Mouse (Mus musculus) C2C12 (cell line): ENCODE results near the gene Trim5.

ENCODE experiments used
- CEBPB ChIP-seq: IDR thresholded peaks from one replicate; pipeline ENCODE4 v1.6.1; 2011; ENCODE audit warnings: low read depth, mild to moderate bottlenecking, control low read depth, moderate library complexity
- CTCF ChIP-seq: IDR thresholded peaks from one replicate; pipeline ENCODE4 v1.5.1; 2011; ENCODE audit not compliant: control insufficient read depth, insufficient read depth, insufficient read length
- FOSL1 ChIP-seq: IDR thresholded peaks from one replicate; pipeline ENCODE4 v1.8.0; 2011; ENCODE audit warnings: mild to moderate bottlenecking, low read length; ENCODE audit not compliant: poor library complexity, insufficient read depth, severe bottlenecking
- MAX ChIP-seq: IDR thresholded peaks from one replicate; pipeline ENCODE4 v1.6.1; 2011; ENCODE audit warnings: mild to moderate bottlenecking, control low read depth
- MYOD1 ChIP-seq: IDR thresholded peaks from one replicate; pipeline ENCODE4 v1.6.1; 2011; ENCODE audit warnings: low read depth; ENCODE audit not compliant: control insufficient read depth, insufficient read length
- MYOG ChIP-seq: IDR thresholded peaks from one replicate; pipeline ENCODE4 v1.6.1; 2011; ENCODE audit not compliant: control insufficient read depth, insufficient read length; ENCODE audit errors: extremely low read depth
- USF1 ChIP-seq: IDR thresholded peaks from one replicate; pipeline ENCODE4 v1.6.1; 2011; ENCODE audit warnings: low read depth, mild to moderate bottlenecking, control low read depth, moderate library complexity

DNA sequence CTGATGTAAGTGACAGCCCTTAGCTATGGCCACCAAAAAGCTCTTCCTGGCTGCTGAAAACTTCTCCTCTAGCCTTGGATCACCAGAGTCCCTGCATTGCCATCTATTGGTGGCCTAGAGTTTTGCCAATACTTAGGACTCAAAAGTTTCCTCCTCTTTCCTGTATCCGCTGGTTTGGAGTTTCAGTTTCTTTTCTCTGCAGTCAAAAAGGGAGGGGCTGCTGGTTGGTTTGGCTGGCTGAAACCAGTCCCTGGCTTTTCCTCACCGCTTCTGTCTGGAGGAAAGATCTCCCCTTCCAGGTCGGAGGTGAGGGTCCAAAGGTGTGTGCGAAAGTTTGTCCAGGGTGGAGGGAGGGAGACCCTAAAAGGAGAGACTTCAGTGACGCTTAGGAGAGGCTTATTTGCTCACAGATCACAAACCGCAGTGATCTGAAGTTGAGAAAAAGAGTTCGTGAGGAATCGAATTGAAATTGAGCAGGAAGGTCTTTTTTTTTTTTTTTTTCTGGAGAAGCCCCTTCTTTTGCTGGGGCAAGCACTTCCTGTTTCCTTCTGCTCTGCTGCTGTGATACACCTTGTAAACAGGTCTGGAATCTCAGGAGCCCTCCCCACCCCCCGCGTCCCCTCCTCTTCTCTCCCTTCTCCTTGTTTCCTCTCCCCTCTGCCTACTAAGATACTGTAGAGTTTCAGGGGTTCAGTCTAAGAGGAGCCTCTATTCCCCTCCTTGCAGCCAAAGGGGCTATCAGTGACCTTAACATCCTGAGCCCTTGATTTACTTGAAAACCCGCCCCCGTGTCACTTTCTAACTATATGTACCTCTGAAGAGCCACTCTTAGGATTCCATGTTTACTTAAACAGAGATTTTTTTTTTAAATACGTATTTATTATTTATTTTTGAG, 43.4 kb downstream of the Trim5 start, which contains the start of gene Trim34a:
- no peak for TF ChIP-seq CTCF
- no peak for TF ChIP-seq MAX
- TF ChIP-seq USF1, result no peak
- no peak for TF ChIP-seq MYOD1
- TF ChIP-seq MYOG, result no peak
- TF ChIP-seq CEBPB, result no peak
- TF ChIP-seq FOSL1, result no peak
